Mouse (Mus musculus) ES-E14 (cell line): ENCODE data around the gene Hist1h3a.

Experiments
- CHD2 ChIP-seq: IDR thresholded peaks from 2 replicates; pipeline ENCODE4 v1.6.1; 2014; ENCODE audit warnings: mild to moderate bottlenecking, low read depth, low read length, inconsistent platforms
- HCFC1 ChIP-seq: IDR thresholded peaks from 2 replicates; pipeline ENCODE4 v1.6.1; 2012; ENCODE audit warnings: low read length, inconsistent platforms, borderline replicate concordance; ENCODE audit not compliant: insufficient read depth
- MAFK ChIP-seq: IDR thresholded peaks from 2 replicates; pipeline ENCODE4 v1.6.1; 2014; ENCODE audit warnings: mild to moderate bottlenecking, low read depth, low read length, inconsistent platforms; ENCODE audit not compliant: insufficient read depth
- ZNF384 ChIP-seq: IDR thresholded peaks from 2 replicates; pipeline ENCODE4 v1.6.1; 2012; ENCODE audit warnings: low read depth, low read length, inconsistent platforms

GRCm38 (mm10) chr13:23739922-23740252, 22.3 kb downstream of the Hist1h3a start:
- TF ChIP-seq CHD2 (no peak), ZNF384 (no peak), MAFK (no peak), HCFC1 (no peak)
